Mouse (Mus musculus) gonadal fat pad, adult 2 months (tissue): ENCODE measurements around the gene Tln2. TPM values are rescaled to one million over a fixed set of nuclear protein-coding genes. Genes with fewer than 3 reads are reported as not detected.

Experiments used
- DNase-seq: peaks from one replicate; pipeline ENCODE4 v3.0.0-alpha.2; 2012; ENCODE audit warnings: low read depth
- polyA plus RNA-seq: library from polyadenylated mRNA; depleted of rRNA; stranded (reverse); fragments of >200 nt; gene quantifications from 2 replicates; pipeline ENCODE4 v1.2.3, GENCODE M21; 2012

Tln2 gene
- polyA plus RNA-seq, 1 experiment, result 36.0 TPM

DNA sequence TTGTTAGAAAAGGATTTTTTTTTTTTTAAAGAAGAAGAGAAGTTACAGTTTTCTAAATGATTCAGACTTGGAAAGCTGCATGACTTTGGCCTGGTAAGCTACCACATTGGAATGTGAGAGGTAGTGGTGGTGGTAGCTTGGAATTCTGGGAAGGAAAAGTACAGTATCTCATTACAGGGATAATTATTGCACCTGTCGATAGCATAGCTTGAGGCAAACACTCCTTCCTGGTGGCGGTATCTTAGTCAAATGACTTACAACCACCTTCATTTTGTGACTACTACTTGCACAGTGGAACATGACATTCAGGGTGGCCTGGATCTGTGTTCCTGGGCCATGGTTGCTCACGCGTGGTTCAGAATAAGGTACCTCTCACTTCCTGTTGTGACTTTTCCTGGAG, 348.3 kb downstream of the Tln2 start:
- no peak for DNase-seq

DNA sequence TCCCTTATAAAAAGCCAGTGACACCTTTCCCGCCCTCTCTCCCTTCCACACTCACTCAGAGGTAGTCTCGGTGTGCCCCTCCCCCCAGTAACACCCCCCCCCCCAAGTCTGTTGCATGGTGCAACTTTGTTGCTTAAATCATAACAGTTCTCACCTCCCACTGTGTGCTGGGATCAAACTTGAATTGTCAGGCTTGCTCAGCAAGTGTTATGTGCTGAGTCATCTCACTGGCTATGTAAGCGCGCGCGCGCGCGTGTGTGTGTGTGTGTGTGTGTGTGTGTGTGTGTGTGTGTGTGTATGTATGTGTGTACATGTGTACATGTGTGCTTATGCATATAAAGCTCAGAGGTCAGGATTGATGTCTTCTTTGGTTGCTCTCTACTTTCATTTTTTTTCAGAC, 350.1 kb downstream of the Tln2 start:
- no peak for DNase-seq

DNA sequence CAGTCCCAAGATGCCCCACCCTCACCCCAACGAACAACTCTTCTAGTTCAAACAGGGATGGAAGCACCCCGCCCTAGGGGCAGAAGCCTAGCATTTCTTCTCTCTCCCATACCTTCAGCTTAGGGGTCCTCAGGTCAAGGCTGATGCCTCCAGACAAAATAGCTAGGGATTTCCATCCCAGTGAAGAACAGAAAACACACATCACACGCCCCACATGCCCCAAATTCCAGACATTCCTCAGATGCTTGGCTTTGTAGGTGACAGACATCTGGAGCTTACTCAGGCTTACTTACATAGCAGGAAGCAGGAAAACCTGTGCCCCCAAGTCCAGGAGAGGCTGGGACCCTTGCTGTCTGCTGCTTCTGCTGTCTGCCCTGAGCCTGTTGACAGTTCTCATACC, 351.1 kb downstream of the Tln2 start:
- no peak for DNase-seq

DNA sequence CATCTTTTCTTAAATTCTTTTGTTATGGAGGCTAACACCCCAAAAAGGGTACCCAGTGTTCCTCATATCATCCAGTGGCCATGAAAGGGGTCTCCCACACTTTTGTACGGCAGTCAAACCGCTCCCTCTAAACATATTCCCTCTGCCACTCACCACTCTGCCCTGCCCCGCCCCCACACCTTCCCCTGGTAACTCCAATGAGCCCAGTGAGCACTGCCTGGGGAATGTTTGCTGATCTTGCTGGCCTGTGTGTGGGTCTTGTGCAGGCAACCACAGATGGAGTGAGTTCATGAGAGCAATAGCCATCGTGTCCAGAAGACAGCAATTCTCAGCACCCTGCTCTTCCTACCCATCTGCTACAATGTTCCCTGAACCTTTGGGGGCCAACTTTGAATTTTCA, 354.3 kb downstream of the Tln2 start:
- DNase-seq, result no peak

DNA sequence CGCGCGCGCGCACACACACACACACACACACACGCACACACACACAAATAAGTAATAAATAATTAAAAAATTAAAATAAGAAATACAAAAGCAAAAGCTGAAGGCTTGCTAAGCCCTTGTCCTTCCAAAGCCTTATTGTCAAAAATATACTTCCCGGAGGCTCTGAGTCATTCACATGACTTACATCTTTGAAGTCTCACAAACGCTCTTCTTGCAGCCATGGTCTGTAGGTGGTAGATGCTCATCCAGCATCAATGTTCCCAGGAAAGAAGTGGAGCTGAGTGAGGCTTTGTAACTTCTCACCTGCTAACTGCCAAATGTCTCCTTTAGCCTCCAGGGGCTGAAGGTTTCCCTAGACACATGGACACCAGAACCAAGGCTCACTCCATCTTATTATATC, 362.9 kb downstream of the Tln2 start:
- DNase-seq, result no peak

DNA sequence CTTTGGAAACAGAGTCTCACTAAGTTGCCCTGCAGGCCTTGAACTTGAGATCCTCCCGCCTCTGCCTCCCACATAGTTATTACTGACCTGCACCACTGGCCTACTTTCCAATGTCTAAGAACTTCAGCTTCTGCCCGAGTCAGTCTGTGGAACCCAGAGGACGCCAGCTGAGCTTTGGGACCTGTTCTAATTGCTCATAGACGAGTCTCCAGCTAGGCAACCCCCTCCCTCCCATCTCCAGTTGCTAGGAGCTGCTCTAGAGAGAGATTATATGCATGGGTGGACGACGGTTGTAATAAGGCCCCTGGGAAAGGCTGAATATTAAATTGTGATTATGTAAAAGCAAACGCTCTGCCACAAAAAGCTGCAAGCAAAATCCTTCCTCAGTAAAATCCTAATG, 364.2 kb downstream of the Tln2 start:
- DNase-seq, result no peak

DNA sequence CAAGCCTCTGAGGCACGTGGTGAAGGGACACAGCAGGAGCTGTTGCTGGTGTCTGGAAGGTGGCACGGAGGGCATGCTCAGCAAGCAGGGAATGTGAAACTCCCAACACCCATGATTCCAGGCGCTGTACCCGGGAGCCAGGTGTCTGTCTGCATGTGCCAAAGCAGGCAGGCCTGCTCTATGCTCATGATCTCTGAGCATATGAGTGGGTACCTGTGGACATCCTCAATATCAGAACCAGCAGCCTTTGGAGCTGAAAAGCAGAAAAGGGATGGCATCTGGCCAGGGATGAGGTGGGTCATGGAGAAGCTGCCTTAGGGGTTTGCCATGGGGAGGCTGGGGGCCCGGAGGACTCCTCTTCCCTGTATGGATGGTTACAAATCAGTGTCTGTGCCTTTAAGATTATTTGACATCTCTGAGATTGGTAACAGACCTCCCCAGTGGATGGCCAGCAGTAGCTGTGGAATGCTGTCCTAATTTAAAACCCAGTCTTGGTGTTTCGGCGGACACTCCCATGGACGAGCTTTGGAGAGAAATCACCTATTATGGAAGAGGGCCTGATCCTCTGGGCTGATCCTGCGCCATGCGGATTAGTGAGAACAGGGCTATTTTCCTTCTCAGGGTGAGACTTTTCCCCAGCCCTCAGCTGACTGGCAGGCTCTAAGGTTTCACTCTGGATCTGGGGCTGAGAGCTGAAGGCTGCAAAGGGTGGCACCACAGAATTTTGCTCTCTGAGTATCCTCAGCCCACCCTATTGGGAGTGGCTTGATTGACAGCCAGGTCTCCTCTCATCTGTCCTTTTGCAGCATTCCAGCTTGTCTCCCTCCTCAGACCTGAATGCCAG, 367.8 kb downstream of the Tln2 start:
- DNase-seq, result no peak

DNA sequence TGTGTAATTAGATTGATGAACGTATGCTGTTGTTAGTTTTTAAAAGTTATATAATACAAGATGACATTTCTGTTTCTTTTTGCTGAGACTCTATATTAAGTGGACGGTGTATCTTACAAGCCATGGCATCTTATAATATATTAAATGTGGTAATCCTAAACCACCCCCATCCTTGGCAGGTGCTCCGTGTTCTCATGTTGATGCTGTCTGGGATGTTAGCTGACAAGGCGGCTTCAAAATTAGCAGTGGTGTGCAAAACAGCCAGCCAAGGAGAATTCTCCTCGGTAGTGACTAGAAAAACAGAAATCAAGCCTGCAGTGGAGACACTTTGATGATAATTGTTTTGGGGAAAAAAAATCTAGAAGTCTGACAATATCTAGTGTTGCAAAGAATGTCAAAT, 371.8 kb downstream of the Tln2 start:
- no peak for DNase-seq

DNA sequence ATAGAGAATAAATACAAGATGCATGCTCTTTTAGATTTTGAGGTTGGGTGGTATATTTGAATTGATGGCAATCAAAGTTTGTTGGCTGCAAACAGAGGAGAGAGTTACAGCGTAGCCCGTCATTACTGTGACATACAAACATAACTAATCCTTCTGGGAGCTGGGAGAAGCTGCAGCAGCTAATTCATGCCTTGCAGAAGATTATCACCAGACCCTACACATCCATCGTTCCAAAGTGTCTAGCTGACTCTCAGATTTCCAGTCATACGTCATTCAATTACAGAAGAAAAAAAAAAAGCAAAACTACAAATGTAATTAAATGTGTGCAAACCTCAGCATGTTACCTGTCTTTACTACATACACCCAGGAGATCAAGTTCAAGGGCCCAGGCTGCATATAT, 372.3 kb downstream of the Tln2 start:
- DNase-seq, result no peak

DNA sequence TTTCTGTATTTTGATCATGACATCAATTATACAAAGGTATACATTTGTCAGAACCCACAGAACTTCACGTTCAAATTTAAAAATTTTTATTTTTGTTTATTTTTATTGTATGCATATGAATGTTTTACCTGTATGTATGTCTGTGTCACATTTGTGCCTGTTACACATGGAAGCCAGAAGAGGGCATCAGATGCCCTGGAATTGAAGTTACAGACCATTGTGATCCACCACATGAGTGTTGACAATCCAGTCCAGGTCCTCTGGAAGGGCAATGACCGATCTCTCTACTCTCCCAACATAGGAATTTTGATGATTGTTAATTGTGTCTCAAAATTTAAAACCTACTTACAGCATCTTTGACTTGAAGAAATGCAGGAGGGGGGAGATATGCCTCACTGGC, 374.9 kb downstream of the Tln2 start:
- DNase-seq, result no peak

DNA sequence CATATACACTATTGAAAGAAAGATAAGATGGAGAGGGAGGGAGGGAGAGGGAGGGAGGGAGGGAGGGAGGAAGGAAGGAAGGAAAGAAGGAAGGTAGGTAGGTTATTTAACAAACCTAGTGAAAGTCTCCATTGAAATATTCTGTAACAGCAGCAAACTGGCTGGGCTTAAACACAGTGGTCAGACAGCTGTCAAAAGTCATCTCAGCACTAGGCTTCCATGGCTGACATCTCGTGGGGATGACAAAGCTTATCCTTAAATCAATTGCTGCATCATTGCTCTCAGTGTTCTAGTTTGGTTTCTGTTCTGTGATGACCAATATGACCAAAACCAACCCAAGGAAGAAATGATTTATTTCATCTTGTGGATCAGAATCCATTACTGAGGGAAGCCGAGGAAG, 376.0 kb downstream of the Tln2 start:
- DNase-seq, result no peak

DNA sequence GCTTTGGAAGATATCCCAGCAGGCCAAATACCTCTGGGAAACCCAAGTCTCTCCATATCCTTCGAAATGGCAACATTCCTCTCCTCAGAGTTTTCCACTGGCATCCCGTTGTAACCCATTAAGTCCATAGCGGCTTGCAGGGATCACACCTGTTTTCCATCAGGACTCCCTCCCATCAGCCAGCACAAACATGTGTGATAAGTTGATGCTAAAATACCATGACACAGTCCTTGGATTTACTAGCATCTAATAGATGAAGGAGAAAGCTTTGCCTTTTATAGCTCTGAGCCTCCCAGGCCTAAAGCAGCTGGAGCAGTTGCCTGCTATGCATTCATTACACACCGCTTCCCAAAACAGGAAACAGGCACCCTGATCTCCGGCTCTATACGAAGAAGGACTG, 377.5 kb downstream of the Tln2 start:
- no peak for DNase-seq

DNA sequence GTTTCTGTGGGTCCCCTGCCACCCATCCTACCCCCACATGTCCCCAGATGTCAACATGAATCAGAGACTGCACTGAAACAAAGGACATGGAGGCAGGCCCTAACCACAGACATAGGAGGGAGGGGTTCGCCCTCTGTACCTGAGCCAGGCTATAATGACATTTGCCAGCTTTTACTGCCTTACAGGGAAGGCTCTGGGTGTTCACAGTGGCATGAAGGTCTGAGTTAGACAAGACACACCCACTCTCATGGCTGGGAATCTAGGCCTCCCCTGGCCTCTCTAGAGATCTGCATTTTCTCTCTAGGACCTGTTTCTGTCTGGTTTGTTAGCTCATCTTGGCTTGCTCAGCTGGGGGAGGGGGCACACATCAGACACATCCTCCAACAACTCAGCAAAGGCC, 380.8 kb downstream of the Tln2 start:
- no peak for DNase-seq

DNA sequence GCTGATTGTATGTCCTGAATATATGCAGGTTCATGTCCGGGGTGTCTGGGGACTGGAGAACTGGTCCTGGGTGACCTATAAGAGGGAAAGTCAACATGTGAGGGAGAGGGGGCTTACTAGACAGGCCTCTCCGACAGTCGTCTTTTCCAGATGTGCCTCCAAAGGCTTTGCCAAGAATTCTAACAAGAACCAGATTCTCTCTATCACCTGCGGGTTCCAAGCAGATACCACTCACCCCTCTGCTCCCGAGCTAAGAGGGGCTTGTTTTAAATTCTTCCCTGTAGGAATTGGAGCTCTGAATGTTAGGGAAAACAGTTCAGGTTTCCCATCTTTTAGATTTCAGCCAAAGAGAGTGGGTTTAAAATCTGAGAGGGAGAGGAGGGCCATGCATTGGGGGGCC, 381.3 kb downstream of the Tln2 start:
- no peak for DNase-seq

DNA sequence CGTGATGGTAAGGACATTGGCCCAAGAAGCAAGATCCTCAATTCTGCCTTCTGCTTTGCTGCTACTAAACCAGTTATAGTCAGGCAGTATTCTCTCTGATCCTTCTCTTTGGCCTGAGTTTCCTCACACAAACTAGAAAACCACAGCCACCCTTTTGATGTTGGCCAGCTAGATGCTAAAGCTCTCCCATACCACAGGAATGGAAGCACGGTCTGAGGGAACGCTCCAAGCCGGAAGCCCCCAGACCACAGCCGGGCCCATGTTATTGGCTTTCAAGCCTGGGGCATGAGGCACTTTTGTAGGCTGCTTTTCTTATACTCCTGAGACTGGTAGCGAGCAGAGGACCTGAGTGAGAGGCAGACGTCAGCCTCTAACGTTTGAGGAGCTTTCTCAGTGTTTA, 383.4 kb downstream of the Tln2 start:
- DNase-seq, result no peak

DNA sequence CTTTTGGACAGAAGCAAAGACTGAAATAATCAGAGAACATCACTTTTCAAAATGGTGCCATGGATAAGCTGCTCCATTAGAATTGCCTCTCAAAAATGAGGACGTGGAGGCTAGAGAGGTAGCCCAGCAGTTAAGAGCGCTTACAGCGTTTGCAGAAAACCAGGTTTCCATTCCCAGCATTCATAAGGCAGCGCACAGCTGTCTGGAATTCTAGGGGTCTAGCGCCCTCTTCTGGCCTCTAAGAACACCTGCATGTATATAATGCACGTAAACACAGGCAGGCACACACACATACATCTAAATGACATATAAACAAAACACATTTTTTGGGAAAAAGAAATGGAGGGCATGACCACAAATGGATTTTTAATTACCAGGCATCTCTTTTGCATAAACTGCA, 385.7 kb downstream of the Tln2 start:
- DNase-seq, result no peak

DNA sequence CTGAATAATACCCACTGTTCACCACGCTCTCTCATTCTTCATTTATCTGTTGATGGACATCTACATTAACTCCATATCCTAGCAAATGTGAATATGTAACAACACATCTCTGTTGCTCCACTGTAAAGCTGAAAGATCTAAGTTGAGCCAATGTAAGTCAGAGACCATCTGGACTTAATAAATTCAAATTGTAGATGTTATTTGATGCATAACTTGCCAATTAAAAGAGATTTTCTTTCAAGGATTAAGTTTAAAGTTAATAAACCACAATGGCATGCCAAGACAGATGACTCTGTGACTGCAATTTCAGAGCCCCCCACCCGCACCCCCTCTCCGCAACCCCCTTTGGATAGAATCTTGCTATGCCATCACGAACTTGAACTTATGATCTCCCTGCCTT, 386.3 kb downstream of the Tln2 start:
- DNase-seq, result no peak

DNA sequence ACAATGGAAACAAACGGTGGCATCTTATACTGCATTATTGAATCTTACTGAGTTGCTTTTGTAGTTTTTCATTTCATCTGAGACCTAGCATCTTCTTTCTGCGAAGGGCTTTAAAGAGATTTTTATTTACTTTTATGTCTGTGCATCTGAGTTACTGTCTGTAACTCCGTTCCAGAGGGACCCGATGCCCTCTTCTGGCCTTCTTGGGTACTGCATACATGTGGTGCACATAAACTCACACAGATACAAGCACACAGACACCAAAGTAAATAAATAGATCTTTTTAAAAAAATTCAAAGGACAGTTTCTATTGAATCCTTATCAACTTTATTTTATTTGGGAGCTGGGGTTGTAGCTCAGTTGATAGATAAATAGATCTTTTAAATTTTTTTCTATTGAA, 388.1 kb downstream of the Tln2 start:
- DNase-seq, result no peak

DNA sequence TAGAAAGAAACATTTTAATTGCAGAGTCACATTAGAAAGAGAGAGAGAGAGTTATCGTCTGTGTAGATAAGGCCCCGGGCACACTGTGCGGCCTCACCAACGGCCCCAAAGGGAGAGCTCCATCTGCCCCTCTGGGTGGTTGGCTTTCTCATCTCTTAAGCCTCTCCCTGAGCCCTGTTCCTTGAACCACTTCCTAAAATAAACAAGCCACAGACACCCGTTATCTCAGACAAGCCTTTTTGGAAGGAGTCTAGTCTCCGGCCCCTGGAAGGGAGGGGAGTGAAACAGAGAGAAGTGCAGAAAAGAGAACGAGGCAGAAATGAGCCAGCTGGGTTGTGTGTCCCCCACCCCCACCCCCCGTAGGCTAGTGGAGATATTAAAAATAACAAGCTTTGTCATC, 388.7 kb downstream of the Tln2 start:
- no peak for DNase-seq

DNA sequence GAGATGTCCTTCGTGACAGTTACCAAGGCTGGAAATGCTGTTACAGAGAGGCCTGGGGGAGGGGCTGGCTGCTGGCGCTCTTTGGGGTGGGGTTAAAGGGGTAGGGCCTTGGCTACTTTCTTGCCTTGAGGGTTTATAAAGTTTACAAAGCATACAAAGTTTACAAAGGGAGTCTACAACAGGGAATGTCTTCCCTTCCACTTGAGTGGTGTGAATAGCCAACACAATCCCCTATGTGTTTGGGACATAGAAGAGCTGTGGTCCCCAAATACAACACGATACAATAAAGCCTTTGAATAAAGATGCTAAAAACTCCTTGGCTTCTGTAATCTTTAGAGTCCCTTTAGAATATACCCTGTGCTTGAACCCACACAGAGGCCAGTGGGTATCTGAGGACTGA, 389.5 kb downstream of the Tln2 start:
- DNase-seq, result no peak
